Mouse (Mus musculus) heart, embryonic 11.5 days (tissue): ENCODE measurements around the gene Spata3. TPM values are rescaled to one million over a fixed set of nuclear protein-coding genes. Genes with fewer than 3 reads are reported as not detected.

Experiments used
- ATAC-seq: fragments of 200-750 bp; cut with Nextera tagmentation; replicated peaks from 2 replicates; pipeline ENCODE4 v1.8.0; 2017; ENCODE audit warnings: moderate library complexity; ENCODE audit not compliant: insufficient number of reproducible peaks, low FRiP score, low TSS enrichment
- H3K27ac ChIP-seq: fragments of 300-500 bp; sonication (generic); 2 replicates; pipeline ENCODE4 v1.5.1; 2014; ENCODE audit warnings: mild to moderate bottlenecking, low read depth, low read length
- H3K27me3 ChIP-seq: fragments of 300-500 bp; sonication (generic); 2 replicates; pipeline ENCODE4 v1.6.1; 2014; ENCODE audit warnings: mild to moderate bottlenecking, low read length, mixed read lengths; ENCODE audit not compliant: control insufficient read depth, insufficient read depth
- H3K36me3 ChIP-seq: fragments of 300-500 bp; sonication (generic); 2 replicates; pipeline ENCODE4 v1.6.1; 2014; ENCODE audit warnings: mild to moderate bottlenecking, low read length, moderate library complexity, mixed read lengths; ENCODE audit not compliant: control insufficient read depth, insufficient read depth
- H3K4me1 ChIP-seq: fragments of 300-500 bp; sonication (generic); 2 replicates; pipeline ENCODE4 v1.6.1; 2014; ENCODE audit warnings: low read length; ENCODE audit not compliant: control insufficient read depth, insufficient read depth
- H3K4me2 ChIP-seq: fragments of 300-500 bp; sonication (generic); 2 replicates; pipeline ENCODE4 v1.6.1; 2014; ENCODE audit warnings: mild to moderate bottlenecking, moderate library complexity
- H3K4me3 ChIP-seq: fragments of 300-500 bp; sonication (generic); 2 replicates; pipeline ENCODE4 v1.5.1; 2014; ENCODE audit warnings: low read depth, low read length
- H3K9ac ChIP-seq: fragments of 300-500 bp; sonication (generic); 2 replicates; pipeline ENCODE4 v1.6.1; 2014; ENCODE audit warnings: mild to moderate bottlenecking, low read depth, low read length, moderate library complexity
- H3K9me3 ChIP-seq: fragments of 300-500 bp; sonication (generic); replicated peaks from 2 replicates; pipeline ENCODE4 v1.6.1; 2016; ENCODE audit warnings: low read length; ENCODE audit not compliant: control insufficient read depth
- WGBS: fragments of 180-500 bp; shearing (Covaris S2); extraction: QIAGEN DNeasy Blood & Tissue Kit; methylation state at CpG from one replicate; pipeline ENCODE4 v1.1.7; 2014; ENCODE audit not compliant: insufficient replicate concordance; 5-methylcytosine and 5-hydroxymethylcytosine counted together
- polyA plus RNA-seq: library from polyadenylated mRNA; unstranded; fragments of >200 nt; fragmentation: Nextera tagmentation; extraction: Ambion mirVana; gene quantifications from 2 replicates; pipeline ENCODE4 v1.2.1, GENCODE M21; 2014

The Spata3 gene
- polyA plus RNA-seq, 1 experiment from 2014 or later = not detected

DNA sequence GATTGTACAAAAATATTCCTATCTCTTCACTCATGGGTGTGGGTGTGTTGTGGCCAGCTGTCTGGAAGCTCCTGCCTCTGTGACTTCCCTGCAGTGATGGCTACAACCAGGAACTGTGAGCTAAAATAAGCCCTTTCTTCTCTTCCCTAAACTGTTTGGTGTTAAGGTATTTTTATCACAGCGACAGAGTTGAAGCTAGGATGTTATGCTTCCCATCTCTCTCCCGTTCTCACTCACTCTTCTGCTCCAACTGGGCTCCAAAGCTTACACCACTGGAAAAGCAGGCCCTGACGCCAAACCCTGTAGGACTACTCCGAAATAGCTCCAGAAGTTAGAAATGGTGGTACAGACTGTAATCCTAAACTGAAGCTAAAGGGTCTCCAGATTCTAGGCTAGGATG lies 28.4 kb downstream of the Spata3 start:
- no peak overlapping the region for H3K4me3 ChIP-seq

GRCm38 (mm10) chr1:86045848-86046805 lies 29.5 kb downstream of the Spata3 start, which contains the start of gene 2810459M11Rik:
TSS of gene 2810459M11Rik (plus strand) at chr1:86045863.
- WGBS = under 1% methylated on average over 101 of the region's 110 CpGs
- peak; percentile 53; the same call in 1 of the 2 replicates for ATAC-seq
- H3K4me1 ChIP-seq = peaks cover 4% of the 10 kb centered on the region; the same call in 1 of the 2 replicates
- H3K4me2 ChIP-seq = peak within 1 kb of the TSS; percentile 97
- peak within 1 kb of the TSS; percentile 59 for H3K9ac ChIP-seq
- H3K27me3 ChIP-seq = peaks cover 52% of the 10 kb centered on the region
- H3K4me3 ChIP-seq = peak within 1 kb of the TSS; percentile 57
- no peaks in the 10 kb centered on the region; the same call in 1 of the 2 replicates for H3K9me3 ChIP-seq
- H3K36me3 ChIP-seq = no peaks in the 10 kb centered on the region
- no peak within 1 kb of the TSS for H3K27ac ChIP-seq

More for the DNA sequence above, 28.4 kb downstream of the Spata3 start:
- Histone ChIP-seq H3K4me1 (peaks cover 4% of the 10 kb centered on the region; the same call in 1 of the 2 replicates), H3K9me3 (no peaks in the 10 kb centered on the region; the same call in 1 of the 2 replicates), H3K4me2 (no peak overlapping the region), H3K27me3 (peaks cover 52% of the 10 kb centered on the region), H3K27ac (no peak overlapping the region), H3K9ac (no peak overlapping the region), H3K36me3 (no peaks in the 10 kb centered on the region)
- 53% methylated on average over 4 of the region's 4 CpGs for WGBS
- ATAC-seq = no peak

DNA sequence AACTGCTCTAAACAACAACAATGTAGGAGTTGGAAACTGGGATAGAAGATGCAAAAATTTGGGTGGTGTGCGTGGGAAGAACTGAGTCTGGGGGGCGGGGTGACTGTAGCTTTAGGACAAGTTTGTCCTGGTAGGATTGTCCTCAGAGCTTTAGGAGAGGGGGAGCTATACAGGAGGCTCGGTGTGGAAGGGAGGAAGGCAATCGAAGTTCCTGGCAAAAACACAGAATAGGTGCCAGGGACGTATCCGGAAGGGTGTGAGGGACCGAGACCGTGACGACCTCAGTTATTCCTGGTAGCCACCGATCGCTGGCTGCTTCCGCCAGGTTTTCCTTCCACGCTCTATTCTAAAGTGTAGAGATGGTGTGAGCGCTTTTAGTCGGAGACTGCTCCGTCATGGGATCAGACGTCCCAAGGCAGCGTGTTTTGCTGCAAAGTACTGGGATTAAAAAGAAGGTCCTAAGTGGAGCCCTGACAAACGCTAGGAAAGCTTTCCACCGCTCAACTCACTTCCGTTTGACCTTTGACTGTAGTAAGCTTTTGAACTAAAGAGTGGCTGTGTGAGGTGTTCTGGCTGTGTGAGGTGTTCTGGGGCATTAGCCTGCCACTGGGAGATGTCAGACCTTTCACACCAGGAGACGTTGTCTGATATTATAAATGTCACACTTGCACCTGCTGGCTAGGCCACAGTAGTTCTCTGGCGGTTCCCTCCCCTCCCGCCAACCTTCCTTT lies 30.4 kb downstream of the Spata3 start:
- Histone ChIP-seq H3K27me3 (peaks cover 52% of the 10 kb centered on the region), H3K27ac (no peak overlapping the region)
- WGBS = 8% methylated on average over 24 of the region's 24 CpGs

DNA sequence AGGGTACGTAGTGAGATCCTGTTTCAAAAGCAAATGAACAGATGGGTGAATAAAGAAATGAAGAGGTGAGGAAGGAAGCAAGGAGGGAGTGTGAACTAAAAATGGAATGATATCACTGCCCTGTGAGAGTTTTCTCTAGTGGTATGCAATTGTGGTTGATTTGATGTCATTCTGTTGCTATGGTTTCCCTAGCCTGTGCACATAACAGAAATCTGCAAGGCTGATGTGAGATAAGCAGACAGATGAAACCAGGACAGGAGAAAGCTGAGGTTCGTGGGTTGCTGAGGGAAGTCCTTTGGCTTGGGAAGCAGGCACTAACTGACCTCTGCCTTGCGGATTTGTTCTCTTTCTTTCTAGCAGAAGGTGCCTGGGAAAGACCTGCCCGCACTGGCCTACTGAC lies 31.6 kb downstream of the Spata3 start:
- ATAC-seq = no peak
- WGBS = 60% methylated on average over 4 of the region's 4 CpGs
- no peaks in the 10 kb centered on the region for H3K9me3 ChIP-seq
- no peak overlapping the region for H3K9ac ChIP-seq
- no peaks in the 10 kb centered on the region for H3K36me3 ChIP-seq
- H3K27me3 ChIP-seq = peaks cover 54% of the 10 kb centered on the region
- H3K4me3 ChIP-seq = no peak overlapping the region
- H3K4me2 ChIP-seq = no peak overlapping the region
- peaks cover 4% of the 10 kb centered on the region; the same call in 1 of the 2 replicates for H3K4me1 ChIP-seq
- H3K27ac ChIP-seq = no peak overlapping the region

More for the DNA sequence above, 30.4 kb downstream of the Spata3 start:
- H3K9me3 ChIP-seq = no peaks in the 10 kb centered on the region
- no peaks in the 10 kb centered on the region for H3K36me3 ChIP-seq
- peaks cover 4% of the 10 kb centered on the region; the same call in 1 of the 2 replicates for H3K4me1 ChIP-seq
- H3K4me3 ChIP-seq = peak overlapping the region; percentile 57
- no peak overlapping the region for H3K9ac ChIP-seq
- H3K4me2 ChIP-seq = peak overlapping the region; percentile 97
- no peak for ATAC-seq

GRCm38 (mm10) chr1:86048744-86049143 lies 32.1 kb downstream of the Spata3 start:
- Histone ChIP-seq H3K27me3 (peaks cover 49% of the 10 kb centered on the region), H3K9me3 (no peaks in the 10 kb centered on the region), H3K4me3 (no peak overlapping the region), H3K36me3 (no peaks in the 10 kb centered on the region), H3K4me2 (no peak overlapping the region), H3K27ac (no peak overlapping the region), H3K4me1 (peaks cover 4% of the 10 kb centered on the region; the same call in 1 of the 2 replicates), H3K9ac (no peak overlapping the region)
- no peak for ATAC-seq
- WGBS = 59% methylated on average over 3 of the region's 3 CpGs

GRCm38 (mm10) chr1:86053198-86053921 lies 36.7 kb downstream of the Spata3 start:
- 77% methylated on average over 12 of the region's 12 CpGs for WGBS
- Histone ChIP-seq H3K4me3 (no peak overlapping the region), H3K4me1 (no peaks in the 10 kb centered on the region), H3K36me3 (no peaks in the 10 kb centered on the region), H3K4me2 (no peak overlapping the region), H3K9me3 (no peaks in the 10 kb centered on the region), H3K27ac (no peak overlapping the region), H3K9ac (no peak overlapping the region), H3K27me3 (peaks cover 6% of the 10 kb centered on the region)
- no peak for ATAC-seq

GRCm38 (mm10) chr1:86054943-86055342 lies 38.3 kb downstream of the Spata3 start:
- H3K9me3 ChIP-seq = no peaks in the 10 kb centered on the region
- no peak overlapping the region for H3K4me2 ChIP-seq
- no peaks in the 10 kb centered on the region for H3K4me1 ChIP-seq
- 64% methylated on average over 3 of the region's 3 CpGs for WGBS
- H3K27ac ChIP-seq = no peak overlapping the region
- H3K36me3 ChIP-seq = no peaks in the 10 kb centered on the region
- ATAC-seq = no peak
- 0 out of 2 replicates have a peak, but pooled peaks cover 2% of the 10 kb centered on the region for H3K27me3 ChIP-seq
- no peak overlapping the region for H3K9ac ChIP-seq
- H3K4me3 ChIP-seq = no peak overlapping the region

DNA sequence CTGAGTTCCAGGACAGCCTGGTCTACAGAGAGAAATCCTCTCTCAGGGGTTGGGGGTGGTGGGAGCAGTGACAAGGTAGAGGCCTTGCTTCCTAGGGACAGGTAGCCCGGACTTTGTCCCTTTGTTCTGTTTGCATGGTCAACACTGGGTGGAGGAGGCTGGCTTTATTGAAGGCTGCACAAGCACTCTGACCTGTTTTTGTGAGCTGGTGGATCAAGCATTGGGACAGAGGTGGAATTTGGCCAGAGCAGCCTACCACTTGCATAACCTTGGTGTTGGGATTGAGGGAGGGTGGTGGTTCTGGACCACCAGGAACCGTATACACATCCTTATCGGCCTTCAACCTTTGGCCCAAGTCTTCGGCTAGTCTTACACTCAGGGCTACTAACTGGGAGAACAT lies 39.7 kb downstream of the Spata3 start:
- Histone ChIP-seq H3K9me3 (no peaks in the 10 kb centered on the region), H3K4me2 (no peak overlapping the region), H3K36me3 (no peaks in the 10 kb centered on the region), H3K27me3 (0 out of 2 replicates have a peak, but pooled peaks cover 2% of the 10 kb centered on the region), H3K4me1 (no peaks in the 10 kb centered on the region), H3K27ac (no peak overlapping the region), H3K9ac (no peak overlapping the region), H3K4me3 (no peak overlapping the region)
- no peak for ATAC-seq
- WGBS = 81% methylated on average over 4 of the region's 4 CpGs
